Mouse (Mus musculus) liver, embryonic 14.5 days (tissue): ENCODE results near the gene Zbtb7a. TPM values are rescaled to one million over a fixed set of nuclear protein-coding genes. Genes with fewer than 3 reads are reported as not detected.

ENCODE experiments used
- ATAC-seq: fragments of 200-750 bp; cut with Nextera tagmentation; 2 replicates; pipeline ENCODE4 v1.8.0; 2017; ENCODE audit warnings: moderate number of reproducible peaks, mild to moderate bottlenecking, moderate library complexity; ENCODE audit not compliant: insufficient read depth
- DNase-seq, 3 experiments: peaks; one replicate each; pipeline ENCODE4 v3.0.0-alpha.2; 2012 to 2013; ENCODE audit warnings: low read depth in 3 of 3, low spot score in 3 of 3
- H3K27ac ChIP-seq: fragments of 300-500 bp; sonication (generic); 2 replicates; pipeline ENCODE4 v1.5.1; 2014; ENCODE audit warnings: moderate library complexity, mild to moderate bottlenecking, control low read depth, inconsistent platforms
- H3K27me3 ChIP-seq: fragments of 300-500 bp; sonication (generic); 2 replicates; pipeline ENCODE4 v1.6.1; 2014; ENCODE audit warnings: mild to moderate bottlenecking, low read length, moderate library complexity; ENCODE audit not compliant: control insufficient read depth, insufficient read depth
- H3K36me3 ChIP-seq: fragments of 300-500 bp; sonication (generic); replicated peaks from 2 replicates; pipeline ENCODE4 v1.6.1; 2014; ENCODE audit warnings: low read depth; ENCODE audit not compliant: control insufficient read depth, insufficient read depth
- H3K4me1 ChIP-seq, 2 experiments: fragments of 200-500 bp in 1 of 2; fragments of 300-500 bp in 1 of 2; sonication (generic) in 1 of 2; replicated peaks; 2 replicates each; pipeline ENCODE4 v1.6.1; 2012 to 2014; ENCODE audit warnings: antibody characterized with exemption in 1 of 2, inconsistent platforms in 1 of 2, low read length in 1 of 2; ENCODE audit not compliant: control insufficient read depth in 2 of 2, insufficient read depth in 2 of 2
- H3K4me2 ChIP-seq: fragments of 300-500 bp; sonication (generic); 2 replicates; pipeline ENCODE4 v1.6.1; 2014; ENCODE audit warnings: low read depth, mild to moderate bottlenecking, control low read depth, moderate library complexity
- H3K4me3 ChIP-seq, 2 experiments: fragments of 200-500 bp in 1 of 2; fragments of 300-500 bp in 1 of 2; sonication (generic) in 1 of 2; 2 replicates each; pipeline ENCODE4 v1.5.1; 2012 to 2014; ENCODE audit warnings: low read depth in 2 of 2, low read length in 2 of 2, mild to moderate bottlenecking in 2 of 2, control low read depth in 1 of 2, inconsistent platforms in 1 of 2, moderate library complexity in 1 of 2; ENCODE audit not compliant: insufficient read depth in 1 of 2
- H3K9ac ChIP-seq: fragments of 300-500 bp; sonication (generic); replicated peaks from 2 replicates; pipeline ENCODE4 v1.6.1; 2014; ENCODE audit warnings: mild to moderate bottlenecking, control low read depth, moderate library complexity
- H3K9me3 ChIP-seq: fragments of 300-500 bp; sonication (generic); 2 replicates; pipeline ENCODE4 v1.6.1; 2016; ENCODE audit warnings: low read length, mixed read lengths; ENCODE audit not compliant: control insufficient read depth
- CTCF ChIP-seq: IDR thresholded peaks from 2 replicates; pipeline ENCODE4 v1.5.1; 2016; ENCODE audit warnings: antibody characterized with exemption, low read depth, control low read depth
- EP300 ChIP-seq: IDR thresholded peaks from 2 replicates; pipeline ENCODE4 v1.6.1; 2016; ENCODE audit warnings: antibody characterized with exemption, low read depth
- WGBS: fragments of 180-500 bp; shearing (Covaris S2); extraction: QIAGEN DNeasy Blood & Tissue Kit; methylation state at CpG from one replicate; pipeline ENCODE4 v1.1.7; 2014; ENCODE audit not compliant: insufficient replicate concordance; 5-methylcytosine and 5-hydroxymethylcytosine counted together
- microRNA-seq: library from miRNA; unstranded; fragments of <30 nt; microRNA quantifications from one replicate; pipeline ENCODE4, GENCODE M21; 2016
- polyA plus RNA-seq, 2 experiments: library from polyadenylated mRNA; depleted of rRNA in 1 of 2; stranded (reverse) in 1 of 2; unstranded in 1 of 2; fragments of >200 nt; fragmentation: Nextera tagmentation in 1 of 2; extraction: Ambion mirVana in 1 of 2; gene quantifications; 2 replicates each; pipeline versions ENCODE4 v1.2.1 to v1.2.3; 2012 to 2014

Zbtb7a gene
- polyA plus RNA-seq, 2 experiments = 15.2 to 25.1 TPM

DNA sequence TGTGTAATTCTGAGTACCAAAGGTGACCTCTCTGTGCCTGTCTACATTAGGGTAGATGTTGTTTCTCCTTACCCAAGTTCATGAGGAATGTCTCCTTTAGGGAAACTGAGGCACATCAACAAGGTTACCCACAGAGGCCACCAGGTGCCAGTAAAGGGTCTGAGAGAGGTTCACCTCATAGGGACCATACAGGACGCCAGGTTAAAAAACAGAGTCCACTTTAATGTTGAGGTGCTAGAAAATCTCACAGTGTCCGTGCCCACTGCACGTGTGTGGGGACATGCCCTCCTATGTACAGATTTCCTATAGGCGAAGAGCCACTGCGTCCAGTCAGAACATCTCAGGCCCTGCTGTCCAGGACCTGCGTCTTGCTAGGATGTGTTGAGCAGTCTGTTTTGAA lies 64.0 kb downstream of the Zbtb7a start:
- Histone ChIP-seq H3K27ac (no peak overlapping the region), H3K9ac (no peak overlapping the region), H3K4me3 (no peak overlapping the region), H3K27me3 (peaks cover 26% of the 10 kb centered on the region), H3K4me1 (peaks cover 2 to 11% of the 10 kb centered on the region in 2 experiments), H3K4me2 (no peak overlapping the region), H3K36me3 (no peaks in the 10 kb centered on the region), H3K9me3 (no peaks in the 10 kb centered on the region)
- DNase-seq (no peak), ATAC-seq (no peak)
- TF ChIP-seq EP300 (no peak), CTCF (no peak)
- 73% methylated on average over 6 of the region's 6 CpGs for WGBS

DNA sequence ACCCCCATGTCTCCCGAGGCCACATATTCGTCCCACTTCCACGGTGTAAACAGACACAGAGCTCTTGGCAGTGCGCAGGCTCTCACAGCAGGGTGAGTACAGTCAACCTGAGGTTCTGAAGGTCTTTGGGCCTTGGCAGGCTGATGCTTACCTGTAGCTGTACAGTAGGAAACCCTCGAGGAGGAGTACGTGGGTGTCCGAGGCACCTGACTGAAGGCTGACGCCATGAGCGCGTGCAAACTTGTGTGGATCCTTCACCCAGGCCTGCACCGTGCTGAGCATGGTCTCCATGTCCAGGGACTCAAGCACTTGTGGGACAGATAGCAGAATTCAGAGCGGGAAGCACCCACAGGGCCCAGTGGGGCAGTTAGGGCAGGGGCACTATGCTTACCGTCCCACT lies 65.1 kb downstream of the Zbtb7a start:
- WGBS = 78% methylated on average over 13 of the region's 13 CpGs
- ATAC-seq = no peak
- peaks cover 2 to 11% of the 10 kb centered on the region in 2 experiments for H3K4me1 ChIP-seq

DNA sequence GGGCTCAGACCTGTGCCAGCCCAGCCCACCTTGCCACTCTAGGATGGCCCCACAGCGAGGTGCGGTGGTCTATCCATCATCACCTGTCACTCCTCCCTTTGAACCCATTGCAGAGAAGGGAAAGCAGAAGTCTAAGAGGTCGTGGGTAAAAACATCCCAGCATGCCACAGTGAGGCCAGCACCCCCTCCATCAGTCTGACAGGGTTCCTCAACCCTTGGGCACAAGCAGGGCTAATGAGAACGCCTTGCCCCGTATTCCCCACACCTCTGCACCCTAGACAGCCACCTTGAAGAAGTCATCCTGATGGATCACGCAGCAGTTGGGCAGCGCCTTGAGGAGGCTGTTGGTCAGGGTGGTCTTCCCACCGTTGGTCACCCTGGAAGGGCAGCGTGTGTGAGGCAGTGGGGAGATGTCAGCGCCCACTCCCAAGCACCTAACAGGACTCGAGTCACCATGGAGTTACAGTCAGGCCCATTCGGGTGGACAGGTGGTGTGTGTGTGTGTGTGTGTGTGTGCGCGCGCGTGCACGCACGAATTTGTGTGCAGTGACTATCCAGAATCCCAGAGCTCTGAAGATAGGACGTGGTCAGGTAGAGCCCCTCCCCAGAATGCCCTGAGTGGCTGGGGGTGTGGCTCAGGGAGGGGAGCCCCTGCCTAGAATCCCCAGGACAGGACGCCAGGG lies 65.7 kb downstream of the Zbtb7a start:
- TF ChIP-seq CTCF (no peak), EP300 (no peak)
- H3K27me3 ChIP-seq = peaks cover 10% of the 10 kb centered on the region
- no peaks in the 10 kb centered on the region for H3K36me3 ChIP-seq
- no peak overlapping the region for H3K4me2 ChIP-seq
- no peak overlapping the region for H3K27ac ChIP-seq
- peaks cover 2 to 11% of the 10 kb centered on the region in 2 experiments for H3K4me1 ChIP-seq
- ATAC-seq (no peak), DNase-seq (no peak)
- H3K9me3 ChIP-seq = no peaks in the 10 kb centered on the region
- H3K4me3 ChIP-seq = no peak overlapping the region
- no peak overlapping the region for H3K9ac ChIP-seq
- WGBS = 61% methylated on average over 20 of the region's 20 CpGs

More for the DNA sequence above, 65.1 kb downstream of the Zbtb7a start:
- no peaks in the 10 kb centered on the region for H3K36me3 ChIP-seq
- H3K4me2 ChIP-seq = no peak overlapping the region
- no peaks in the 10 kb centered on the region for H3K9me3 ChIP-seq
- no peak overlapping the region for H3K9ac ChIP-seq
- no peak overlapping the region for H3K27ac ChIP-seq
- TF ChIP-seq CTCF = no peak
- no peak for TF ChIP-seq EP300
- DNase-seq = no peak
- peaks cover 15% of the 10 kb centered on the region for H3K27me3 ChIP-seq
- H3K4me3 ChIP-seq = no peak overlapping the region

DNA sequence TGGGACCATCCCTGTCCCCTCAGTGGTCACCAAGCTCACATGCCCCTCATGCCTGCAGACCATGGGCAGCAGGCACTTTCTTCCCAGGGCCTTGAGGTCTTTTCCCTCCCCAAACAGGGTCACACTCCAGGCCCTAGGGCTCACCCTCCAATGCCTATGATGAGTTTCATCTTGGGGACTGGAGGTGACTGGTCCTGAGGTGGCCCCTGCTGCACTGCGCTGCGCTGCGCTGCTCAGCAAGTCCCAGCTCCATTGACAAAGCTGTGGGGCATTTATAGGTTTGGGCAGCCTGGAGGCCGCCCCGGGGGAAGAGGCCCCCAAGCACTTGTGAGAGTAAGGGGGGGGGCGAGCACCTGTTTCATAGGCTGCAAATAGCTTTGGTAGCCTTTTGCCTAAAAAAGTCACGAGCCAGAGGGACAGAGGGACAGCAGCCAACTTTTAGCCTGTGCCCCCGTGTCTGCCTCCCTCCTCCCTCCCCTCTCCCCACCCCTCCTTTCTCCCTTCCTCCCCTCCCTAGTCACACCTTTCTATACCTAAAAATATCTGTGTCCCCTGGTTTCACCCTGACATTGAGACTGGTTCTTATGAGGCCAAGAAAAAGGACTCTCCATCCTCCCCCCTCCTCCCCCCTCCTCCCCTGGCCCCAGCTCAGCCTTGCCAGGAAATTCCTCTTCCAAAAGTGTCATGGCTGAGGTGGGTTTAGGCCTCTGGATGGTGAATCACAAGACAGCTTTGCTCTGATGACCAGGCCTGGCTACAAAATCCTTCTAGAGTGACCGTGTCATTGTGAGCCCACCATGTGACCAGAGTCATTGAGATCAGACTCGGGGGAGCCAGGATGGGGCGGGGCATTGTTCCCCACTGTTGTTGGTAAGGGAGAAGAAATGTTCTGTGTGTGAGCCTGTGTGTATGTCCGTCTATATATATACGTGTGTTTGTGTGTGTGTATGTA lies 67.1 kb downstream of the Zbtb7a start, which contains the start of gene Nmrk2:
TSS of gene Nmrk2 (minus strand) at position 245 of the 952 bp plus-strand sequence.
- WGBS = 65% methylated on average over 13 of the region's 13 CpGs
- Histone ChIP-seq H3K4me3 (no peak within 1 kb of the TSS), H3K9me3 (no peaks in the 10 kb centered on the region), H3K4me2 (no peak within 1 kb of the TSS), H3K4me1 (peaks cover 2 to 11% of the 10 kb centered on the region in 2 experiments), H3K27me3 (no peaks in the 10 kb centered on the region; the same call in none of the 2 replicates), H3K36me3 (no peaks in the 10 kb centered on the region), H3K9ac (no peak within 1 kb of the TSS), H3K27ac (no peak within 1 kb of the TSS)
- ATAC-seq (no peak), DNase-seq (no peak)
- TF ChIP-seq EP300 (no peak), CTCF (no peak)

Small RNAs within 50 kb of the gene (microRNA-seq; reads per million reads assigned to microRNA genes)
- gene Mir5615-1 = not detected
- gene Mir5615-2 = not detected

Other genes with a start within 250 kb of the Zbtb7a start
Only the 30 nearest of the 31 such genes appear.
- gene Timm13, start 234.3 kb upstream of the Zbtb7a start, polyA plus RNA-seq (2012; rRNA removed) = 114 and 145 TPM in 2 replicates
- gene Timm13, start 234.3 kb upstream of the Zbtb7a start, polyA plus RNA-seq (2014; fragmentation: Nextera tagmentation; extraction: Ambion mirVana) = 201 and 208 TPM in 2 replicates
- 9.5 and 11.3 TPM in 2 replicates for gene Lmnb2, start 217.0 kb upstream of the Zbtb7a start, polyA plus RNA-seq (2012; rRNA removed)
- 2.8 and 3.2 TPM in 2 replicates for gene Lmnb2, start 217.0 kb upstream of the Zbtb7a start, polyA plus RNA-seq (2014; fragmentation: Nextera tagmentation; extraction: Ambion mirVana)
- 1.3 and 1.9 TPM in 2 replicates for gene Gadd45b, start 205.1 kb upstream of the Zbtb7a start, polyA plus RNA-seq (2012; rRNA removed)
- gene Gadd45b, start 205.1 kb upstream of the Zbtb7a start, polyA plus RNA-seq (2014; fragmentation: Nextera tagmentation; extraction: Ambion mirVana) = 2.0 and 2.7 TPM in 2 replicates
- gene Gng7, start 120.3 kb upstream of the Zbtb7a start, polyA plus RNA-seq (2012; rRNA removed) = 0.19 and 0.25 TPM in 2 replicates
- gene Gng7, start 120.3 kb upstream of the Zbtb7a start, polyA plus RNA-seq (2014; fragmentation: Nextera tagmentation; extraction: Ambion mirVana) = 0.23 and 0.33 TPM in 2 replicates
- 0.05 TPM in 1 of 2 replicates, not detected in the other for gene Diras1, start 109.6 kb upstream of the Zbtb7a start, polyA plus RNA-seq (2012; rRNA removed)
- gene Diras1, start 109.6 kb upstream of the Zbtb7a start, polyA plus RNA-seq (2014; fragmentation: Nextera tagmentation; extraction: Ambion mirVana) = not detected in 2 replicates
- gene Slc39a3, start 97.8 kb upstream of the Zbtb7a start, polyA plus RNA-seq (2012; rRNA removed) = 4.2 and 4.4 TPM in 2 replicates
- 2.7 and 3.2 TPM in 2 replicates for gene Slc39a3, start 97.8 kb upstream of the Zbtb7a start, polyA plus RNA-seq (2014; fragmentation: Nextera tagmentation; extraction: Ambion mirVana)
- gene Sgta, start 75.0 kb upstream of the Zbtb7a start, polyA plus RNA-seq (2012; rRNA removed) = 38.4 and 43.6 TPM in 2 replicates
- 43.8 and 48.0 TPM in 2 replicates for gene Sgta, start 75.0 kb upstream of the Zbtb7a start, polyA plus RNA-seq (2014; fragmentation: Nextera tagmentation; extraction: Ambion mirVana)
- gene Thop1, start 65.2 kb upstream of the Zbtb7a start, polyA plus RNA-seq (2012; rRNA removed) = 20.5 and 21.7 TPM in 2 replicates
- gene Thop1, start 65.2 kb upstream of the Zbtb7a start, polyA plus RNA-seq (2014; fragmentation: Nextera tagmentation; extraction: Ambion mirVana) = 15.0 and 17.7 TPM in 2 replicates
- 10.9 and 11.0 TPM in 2 replicates for gene Creb3l3, start 36.3 kb upstream of the Zbtb7a start, polyA plus RNA-seq (2012; rRNA removed)
- gene Creb3l3, start 36.3 kb upstream of the Zbtb7a start, polyA plus RNA-seq (2014; fragmentation: Nextera tagmentation; extraction: Ambion mirVana) = 16.8 and 20.1 TPM in 2 replicates
- 56.0 and 60.3 TPM in 2 replicates for gene Map2k2, start 29.3 kb upstream of the Zbtb7a start, polyA plus RNA-seq (2012; rRNA removed)
- gene Map2k2, start 29.3 kb upstream of the Zbtb7a start, polyA plus RNA-seq (2014; fragmentation: Nextera tagmentation; extraction: Ambion mirVana) = 90.0 and 98.9 TPM in 2 replicates
- 11.2 and 13.2 TPM in 2 replicates for gene Pias4, start 32.7 kb downstream of the Zbtb7a start, polyA plus RNA-seq (2012; rRNA removed)
- gene Pias4, start 32.7 kb downstream of the Zbtb7a start, polyA plus RNA-seq (2014; fragmentation: Nextera tagmentation; extraction: Ambion mirVana) = 14.9 and 19.0 TPM in 2 replicates
- gene Eef2, start 41.4 kb downstream of the Zbtb7a start, polyA plus RNA-seq (2012; rRNA removed) = 476 and 570 TPM in 2 replicates
- gene Eef2, start 41.4 kb downstream of the Zbtb7a start, polyA plus RNA-seq (2014; fragmentation: Nextera tagmentation; extraction: Ambion mirVana) = 233 and 270 TPM in 2 replicates
- gene Dapk3, start 47.8 kb downstream of the Zbtb7a start, polyA plus RNA-seq (2012; rRNA removed) = 16.6 and 17.6 TPM in 2 replicates
- 13.0 and 16.5 TPM in 2 replicates for gene Dapk3, start 47.8 kb downstream of the Zbtb7a start, polyA plus RNA-seq (2014; fragmentation: Nextera tagmentation; extraction: Ambion mirVana)
- not detected in 2 replicates for gene 4930442H23Rik, start 48.6 kb downstream of the Zbtb7a start, polyA plus RNA-seq (2012; rRNA removed)
- not detected in 2 replicates for gene 4930442H23Rik, start 48.6 kb downstream of the Zbtb7a start, polyA plus RNA-seq (2014; fragmentation: Nextera tagmentation; extraction: Ambion mirVana)
- not detected in 2 replicates for gene Nmrk2, start 66.8 kb downstream of the Zbtb7a start, polyA plus RNA-seq (2012; rRNA removed)
- gene Nmrk2, start 66.8 kb downstream of the Zbtb7a start, polyA plus RNA-seq (2014; fragmentation: Nextera tagmentation; extraction: Ambion mirVana) = not detected in 2 replicates
- gene Atcay, start 95.6 kb downstream of the Zbtb7a start, polyA plus RNA-seq (2012; rRNA removed) = 0.01 and 0.14 TPM in 2 replicates
- gene Atcay, start 95.6 kb downstream of the Zbtb7a start, polyA plus RNA-seq (2014; fragmentation: Nextera tagmentation; extraction: Ambion mirVana) = not detected in 2 replicates
- gene Zfr2, start 97.9 kb downstream of the Zbtb7a start, polyA plus RNA-seq (2012; rRNA removed) = 0.39 and 0.46 TPM in 2 replicates
- gene Zfr2, start 97.9 kb downstream of the Zbtb7a start, polyA plus RNA-seq (2014; fragmentation: Nextera tagmentation; extraction: Ambion mirVana) = 0.21 and 0.38 TPM in 2 replicates
- 0.74 and 1.1 TPM in 2 replicates for gene Matk, start 117.7 kb downstream of the Zbtb7a start, polyA plus RNA-seq (2012; rRNA removed)
- gene Matk, start 117.7 kb downstream of the Zbtb7a start, polyA plus RNA-seq (2014; fragmentation: Nextera tagmentation; extraction: Ambion mirVana) = 1.3 and 1.6 TPM in 2 replicates
- gene Mrpl54, start 131.7 kb downstream of the Zbtb7a start, polyA plus RNA-seq (2012; rRNA removed) = 42.8 and 49.9 TPM in 2 replicates
- 113 and 120 TPM in 2 replicates for gene Mrpl54, start 131.7 kb downstream of the Zbtb7a start, polyA plus RNA-seq (2014; fragmentation: Nextera tagmentation; extraction: Ambion mirVana)
- gene Apba3, start 131.7 kb downstream of the Zbtb7a start, polyA plus RNA-seq (2012; rRNA removed) = 14.3 and 14.6 TPM in 2 replicates
- 15.7 and 16.1 TPM in 2 replicates for gene Apba3, start 131.7 kb downstream of the Zbtb7a start, polyA plus RNA-seq (2014; fragmentation: Nextera tagmentation; extraction: Ambion mirVana)
- 0.38 and 0.40 TPM in 2 replicates for gene Tjp3, start 156.4 kb downstream of the Zbtb7a start, polyA plus RNA-seq (2012; rRNA removed)
- 0.20 and 0.37 TPM in 2 replicates for gene Tjp3, start 156.4 kb downstream of the Zbtb7a start, polyA plus RNA-seq (2014; fragmentation: Nextera tagmentation; extraction: Ambion mirVana)
- gene Pip5k1c, start 157.7 kb downstream of the Zbtb7a start, polyA plus RNA-seq (2012; rRNA removed) = 12.8 and 13.1 TPM in 2 replicates
- 10.5 and 12.5 TPM in 2 replicates for gene Pip5k1c, start 157.7 kb downstream of the Zbtb7a start, polyA plus RNA-seq (2014; fragmentation: Nextera tagmentation; extraction: Ambion mirVana)
- gene Cactin, start 185.9 kb downstream of the Zbtb7a start, polyA plus RNA-seq (2012; rRNA removed) = 20.8 and 24.3 TPM in 2 replicates
- 12.1 and 16.6 TPM in 2 replicates for gene Cactin, start 185.9 kb downstream of the Zbtb7a start, polyA plus RNA-seq (2014; fragmentation: Nextera tagmentation; extraction: Ambion mirVana)
- 2.4 and 3.1 TPM in 2 replicates for gene Tbxa2r, start 193.5 kb downstream of the Zbtb7a start, polyA plus RNA-seq (2012; rRNA removed)
- gene Tbxa2r, start 193.5 kb downstream of the Zbtb7a start, polyA plus RNA-seq (2014; fragmentation: Nextera tagmentation; extraction: Ambion mirVana) = 1.9 and 3.3 TPM in 2 replicates
- 0.01 TPM in 2 replicates for gene Gipc3, start 208.0 kb downstream of the Zbtb7a start, polyA plus RNA-seq (2012; rRNA removed)
- not detected in 2 replicates for gene Gipc3, start 208.0 kb downstream of the Zbtb7a start, polyA plus RNA-seq (2014; fragmentation: Nextera tagmentation; extraction: Ambion mirVana)
- gene Hmg20b, start 215.3 kb downstream of the Zbtb7a start, polyA plus RNA-seq (2012; rRNA removed) = 20.6 and 24.9 TPM in 2 replicates
- gene Hmg20b, start 215.3 kb downstream of the Zbtb7a start, polyA plus RNA-seq (2014; fragmentation: Nextera tagmentation; extraction: Ambion mirVana) = 20.3 and 23.7 TPM in 2 replicates
- gene Mfsd12, start 222.3 kb downstream of the Zbtb7a start, polyA plus RNA-seq (2012; rRNA removed) = 8.4 and 9.3 TPM in 2 replicates
- 6.1 and 8.3 TPM in 2 replicates for gene Mfsd12, start 222.3 kb downstream of the Zbtb7a start, polyA plus RNA-seq (2014; fragmentation: Nextera tagmentation; extraction: Ambion mirVana)
- gene 4930404N11Rik, start 230.6 kb downstream of the Zbtb7a start, polyA plus RNA-seq (2012; rRNA removed) = 0.55 and 0.78 TPM in 2 replicates
- 0.44 and 0.60 TPM in 2 replicates for gene 4930404N11Rik, start 230.6 kb downstream of the Zbtb7a start, polyA plus RNA-seq (2014; fragmentation: Nextera tagmentation; extraction: Ambion mirVana)
- gene Fzr1, start 243.3 kb downstream of the Zbtb7a start, polyA plus RNA-seq (2012; rRNA removed) = 73.1 and 86.2 TPM in 2 replicates
- gene Fzr1, start 243.3 kb downstream of the Zbtb7a start, polyA plus RNA-seq (2014; fragmentation: Nextera tagmentation; extraction: Ambion mirVana) = 80.5 and 85.2 TPM in 2 replicates
- 29.8 and 32.2 TPM in 2 replicates for gene Dohh, start 249.2 kb downstream of the Zbtb7a start, polyA plus RNA-seq (2012; rRNA removed)
- gene Dohh, start 249.2 kb downstream of the Zbtb7a start, polyA plus RNA-seq (2014; fragmentation: Nextera tagmentation; extraction: Ambion mirVana) = 35.0 and 39.7 TPM in 2 replicates